Mouse (Mus musculus) spleen, adult 12 weeks (tissue): ENCODE measurements around the gene Zfp622.
"Not testable (repeated sequence)": the region's sequence is repeated elsewhere in the genome, so short reads cannot be mapped to it uniquely, and the experiment has no call there.

ENCODE experiments used
- DNase-seq: peaks from one replicate; pipeline ENCODE4 v3.0.0; 2022; ENCODE audit warnings: low spot score

Zfp622 gene

GRCm38 (mm10) chr15:25972758-25973157 lies 11.4 kb upstream of the Zfp622 start:
- no peak for DNase-seq

GRCm38 (mm10) chr15:25974352-25974751 lies 9.8 kb upstream of the Zfp622 start:
- no peak for DNase-seq

GRCm38 (mm10) chr15:25975810-25976209 lies 8.4 kb upstream of the Zfp622 start:
- DNase-seq = no peak

- DNase-seq = not testable (repeated sequence)
Measured at GRCm38 (mm10) chr15:25983614-25984013, 552 bp upstream of the Zfp622 start.

- peak; percentile 9 for DNase-seq
Measured at GRCm38 (mm10) chr15:25984734-25985492, 747 bp downstream of the Zfp622 start.

GRCm38 (mm10) chr15:25992992-25993727 lies 9.0 kb downstream of the Zfp622 start:
- peak; percentile 29 for DNase-seq

GRCm38 (mm10) chr15:25995521-25995920 lies 11.4 kb downstream of the Zfp622 start:
- DNase-seq = no peak

GRCm38 (mm10) chr15:25999545-25999944 lies 15.4 kb downstream of the Zfp622 start:
- not testable (repeated sequence) for DNase-seq

- no peak for DNase-seq
Measured at GRCm38 (mm10) chr15:26008621-26009020, 24.5 kb downstream of the Zfp622 start.

- no peak for DNase-seq
Measured at GRCm38 (mm10) chr15:26012891-26013290, 28.7 kb downstream of the Zfp622 start.

GRCm38 (mm10) chr15:26015979-26016665 lies 32.0 kb downstream of the Zfp622 start:
- DNase-seq = peak; percentile 44

GRCm38 (mm10) chr15:26021721-26022120 lies 37.6 kb downstream of the Zfp622 start:
- DNase-seq = no peak

GRCm38 (mm10) chr15:26022636-26023035 lies 38.5 kb downstream of the Zfp622 start:
- DNase-seq = no peak

GRCm38 (mm10) chr15:26031692-26032091 lies 47.5 kb downstream of the Zfp622 start:
- no peak for DNase-seq

GRCm38 (mm10) chr15:26040567-26040966 lies 56.4 kb downstream of the Zfp622 start:
- DNase-seq = no peak

- DNase-seq = no peak
Measured at GRCm38 (mm10) chr15:26041196-26041947, 57.2 kb downstream of the Zfp622 start.
